In the genomic region with DNA sequence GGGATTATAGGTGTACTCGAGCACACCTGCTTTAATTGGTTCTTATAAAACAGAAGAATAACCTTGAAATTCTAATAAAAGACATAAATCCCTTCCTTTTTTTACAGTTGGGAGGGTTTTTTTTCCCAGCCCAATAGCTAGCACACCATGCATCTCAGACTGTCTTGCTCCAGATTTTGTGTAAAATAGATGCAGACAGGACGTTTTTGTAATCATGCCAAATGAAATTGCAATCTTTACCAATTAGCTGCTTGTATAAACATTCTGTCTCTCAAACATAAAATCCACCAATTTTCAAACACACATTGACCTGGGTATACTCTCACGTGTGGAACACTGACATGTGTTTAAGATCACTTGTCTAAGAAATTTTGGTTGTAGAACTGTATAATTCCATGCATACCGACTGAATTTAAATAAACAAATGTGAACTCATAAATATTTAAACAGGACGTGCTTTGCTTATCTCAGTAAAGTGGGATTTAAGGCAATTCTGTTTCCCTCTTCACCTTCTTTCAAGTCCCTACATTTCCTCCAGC, we compare ENCODE assay signal across 18 mouse cellular contexts. TPM values are rescaled to one million over a fixed set of nuclear protein-coding genes. Genes with fewer than 3 reads are reported as not detected.
"Had no signal": no experiment of that assay in that cellular context is flagged by ENCODE, and none has a peak within 500 bp of the region (broad histone marks: within the 10 kb centered on the region; RNA-seq: fewer than 3 reads in every experiment).

No protein-coding gene starts in this region.

- H3K9ac ChIP-seq: liver, embryonic 13.5 days; midbrain, embryonic 13.5 days; neural tube, embryonic 13.5 days had no signal

- H3K4me3 ChIP-seq: liver, embryonic 13.5 days; megakaryocyte, embryonic 14.5 days; midbrain, embryonic 10.5 days; midbrain, embryonic 13.5 days; myocyte; neural tube, embryonic 13.5 days had no signal

- H3K4me2 ChIP-seq: liver, embryonic 13.5 days; midbrain, embryonic 13.5 days; neural tube, embryonic 13.5 days had no signal

- H3K36me3 ChIP-seq: liver, embryonic 13.5 days; midbrain, embryonic 10.5 days; midbrain, embryonic 13.5 days; neural tube, embryonic 13.5 days had no signal

- H3K9me3 ChIP-seq: liver, embryonic 13.5 days; megakaryocyte, embryonic 14.5 days; midbrain, embryonic 10.5 days; midbrain, embryonic 13.5 days; neural tube, embryonic 13.5 days had no signal

- H3K27ac ChIP-seq: liver, embryonic 13.5 days; midbrain, embryonic 10.5 days; midbrain, embryonic 13.5 days; neural tube, embryonic 13.5 days had no signal

- ATAC-seq: lung, postnatal 0 days; midbrain, embryonic 13.5 days; midbrain, embryonic 16.5 days had no signal

- H3K4me1 ChIP-seq: liver, embryonic 13.5 days; megakaryocyte, embryonic 14.5 days; midbrain, embryonic 10.5 days; midbrain, embryonic 13.5 days; neural tube, embryonic 13.5 days had no signal

- H3K27me3 ChIP-seq: liver, embryonic 13.5 days had no signal

- DNase-seq: kidney, adult 11 months; kidney, adult 9 months; kidney, postnatal 25 days; liver, embryonic 13.5 days; lung, adult 2 months; retina, postnatal 1 day; thymus, postnatal 36 days had no signal

RNA-seq across cellular contexts. Expression of gene Cdkl5, which starts 35.8 kb away (rescaled TPM):
- total RNA-seq: monocyte, adult 5-6 weeks had no signal

RNA-seq across cellular contexts. Expression of gene Gja6, which starts 51.8 kb away (rescaled TPM):
- total RNA-seq: neutrophil, adult 5-6 weeks had no signal
- polyA plus RNA-seq: large intestine, adult 2 months; midbrain, embryonic 13.5 days; small intestine, adult 2 months had no signal
